ENCODE assay signal across 7 mouse cellular contexts in the genomic region with DNA sequence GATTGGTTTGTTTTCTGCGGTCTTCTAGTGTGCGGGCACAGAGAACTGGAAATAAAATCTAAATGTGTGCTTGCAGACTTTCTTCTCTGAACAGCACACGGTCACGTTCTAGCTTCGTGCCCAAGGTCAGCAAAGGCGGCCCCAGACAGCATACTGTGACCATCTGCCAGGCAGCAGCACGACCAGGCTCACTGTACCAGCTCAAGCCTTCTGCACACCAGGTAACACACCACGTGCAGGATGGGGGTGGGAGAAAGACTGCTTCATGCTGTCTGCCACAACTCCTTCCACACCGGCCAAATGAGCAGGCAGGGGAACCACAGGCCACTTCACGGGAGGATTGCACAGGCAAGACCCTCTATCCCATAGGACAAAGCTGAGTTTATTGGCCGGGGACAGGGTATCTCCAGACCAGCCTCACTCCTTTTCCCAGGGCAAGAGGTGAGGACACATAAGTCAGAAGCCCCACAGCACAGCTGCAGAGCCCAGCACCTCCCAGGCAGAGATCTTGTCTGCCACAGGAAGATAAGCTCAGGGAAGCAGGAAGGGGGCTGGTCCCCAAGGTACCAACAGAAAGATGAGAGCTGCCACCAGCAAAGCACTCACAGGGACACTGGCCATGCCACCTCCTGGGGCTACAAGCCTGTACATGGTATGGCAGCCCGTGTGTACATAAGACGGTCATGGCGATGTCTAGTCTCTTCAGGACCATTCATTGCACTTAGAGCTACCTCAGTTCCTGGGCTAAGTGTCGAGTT. TPM values are rescaled to one million over a fixed set of nuclear protein-coding genes. Genes with fewer than 3 reads are reported as not detected.
A peak's percentile ranks its signal among the peaks of the same experiment; 100 is the strongest.
DNase-seq lines count a peak whose midpoint lies in the region; ATAC-seq and TF ChIP-seq lines count a peak whose summit lies in the region.

No protein-coding gene starts in this region.

- 71% methylated on average over 15 of the region's 15 CpGs for WGBS in liver, embryonic 14.5 days (ENCODE audit: insufficient replicate concordance)

- TF ChIP-seq CTCF in left cerebral cortex, adult 2 months (IDR thresholded peaks at IDR 0.05): no peak
- TF ChIP-seq CTCF in MEL (IDR thresholded peaks at IDR 0.05 in 2 of 3, conservative IDR thresholded peaks at IDR 0.05 in 1 of 3; ENCODE audit: control insufficient read depth in 1 of 3, insufficient read depth in 1 of 3, low read depth in 2 of 3, low read length in 3 of 3, poor library complexity in 1 of 3, severe bottlenecking in 1 of 3): no peak
- no peak for TF ChIP-seq CTCF in liver, embryonic 14.5 days (IDR thresholded peaks at IDR 0.05; ENCODE audit: low read depth)

- H3K9ac ChIP-seq in MEL (ENCODE audit: control insufficient read depth, low read depth, low read length, poor library complexity, severe bottlenecking): no peak overlapping the region
- peak overlapping the region; percentile 18; the same call in 1 of the 2 replicates for H3K9ac ChIP-seq in liver, embryonic 14.5 days (replicated peaks)

- H3K4me3 ChIP-seq in left cerebral cortex, adult 2 months: no peak overlapping the region
- H3K4me3 ChIP-seq in MEL (ENCODE audit: control insufficient read depth in 1 of 2, insufficient read depth in 1 of 2, low read depth in 2 of 2, low read length in 2 of 2): no peak overlapping the region
- H3K4me3 ChIP-seq in liver, embryonic 14.5 days (ENCODE audit: insufficient read depth in 1 of 2, low read depth in 2 of 2, low read length in 2 of 2): no peak overlapping the region

- peaks cover 0 to 16% of the 10 kb centered on the region in 2 experiments; a peak in 2 of 4 replicates for H3K4me1 ChIP-seq in MEL (ENCODE audit: control insufficient read depth in 1 of 2, insufficient read depth in 2 of 2, low read length in 2 of 2)
- H3K4me1 ChIP-seq in liver, embryonic 14.5 days (replicated peaks; ENCODE audit: control insufficient read depth in 2 of 2, insufficient read depth in 2 of 2, low read length in 1 of 2): peaks cover 9 to 18% of the 10 kb centered on the region in 2 experiments

- TF ChIP-seq EP300 in MEL (IDR thresholded peaks at IDR 0.05; ENCODE audit: low read depth in 1 of 2, low read length in 2 of 2): no peak
- TF ChIP-seq EP300 in liver, embryonic 14.5 days (IDR thresholded peaks at IDR 0.05; ENCODE audit: low read depth): no peak

- peak; percentile 9; the same call in 1 of the 2 replicates for ATAC-seq in liver, embryonic 14.5 days (ENCODE audit: insufficient read depth)
- no peak for ATAC-seq in granulocyte monocyte progenitor cell, adult 5-6 weeks (replicated peaks; ENCODE audit: poor library complexity, severe bottlenecking)

- intact Hi-C loops in left cerebral cortex, adult 2 months (cut with DNase I): no loop called here
- intact Hi-C loops in left cerebral cortex, postnatal 10 days (cut with DNase I): loop anchor here (5.0 kb wide), 1 partner anchor 228 kb away; no protein-coding TSS in a partner anchor

- peak overlapping the region; percentile 15; the same call in 1 of the 2 replicates for H3K4me2 ChIP-seq in liver, embryonic 14.5 days (ENCODE audit: low read depth)

- no peaks in the 10 kb centered on the region for H3K9me3 ChIP-seq in MEL (replicated peaks; ENCODE audit: insufficient read depth, low read length)
- H3K9me3 ChIP-seq in liver, embryonic 14.5 days (ENCODE audit: control insufficient read depth, low read length): no peaks in the 10 kb centered on the region

- H3K36me3 ChIP-seq in MEL (ENCODE audit: control insufficient read depth in 1 of 2, insufficient read depth in 2 of 2, low read length in 2 of 2): peaks cover 3 to 9% of the 10 kb centered on the region in 2 experiments
- peaks cover 15% of the 10 kb centered on the region for H3K36me3 ChIP-seq in liver, embryonic 14.5 days (replicated peaks; ENCODE audit: control insufficient read depth, insufficient read depth, low read depth)

- no peak for TF ChIP-seq RAD21 in MEL (IDR thresholded peaks at IDR 0.05; ENCODE audit: low read depth, low read length)

- peak overlapping the region; percentile 47; the same call in 1 of the 2 replicates for H3K27ac ChIP-seq in left cerebral cortex, adult 2 months
- no peak overlapping the region for H3K27ac ChIP-seq in MEL (ENCODE audit: control insufficient read depth, low read depth, low read length)
- H3K27ac ChIP-seq in liver, embryonic 14.5 days: no peak overlapping the region; the same call in 1 of the 2 replicates

- H3K27me3 ChIP-seq in MEL (ENCODE audit: control insufficient read depth in 1 of 2, insufficient read depth in 2 of 2, low read length in 2 of 2): no peaks in the 10 kb centered on the region
- H3K27me3 ChIP-seq in liver, embryonic 14.5 days (ENCODE audit: control insufficient read depth, insufficient read depth, low read length): no peaks in the 10 kb centered on the region

- DNase-seq in left cerebral cortex, adult 2 months (ENCODE audit: extremely low spot score in 1 of 2, low spot score in 2 of 2): no peak
- DNase-seq in left cerebral cortex, postnatal 10 days (ENCODE audit: extremely low spot score in 1 of 2, low spot score in 2 of 2): no peak
- no peak for DNase-seq in MEL (ENCODE audit: low read depth, low spot score)
- DNase-seq in cerebellum, adult 9-11 months: peak; percentile 89
- no peak for DNase-seq in liver, embryonic 14.5 days (ENCODE audit: low read depth in 3 of 3, low spot score in 3 of 3)
- no peak for DNase-seq in yolk sac, embryonic 10.5 days (ENCODE audit: low spot score)

- peaks cover 16% of the 10 kb centered on the region for H3K79me2 ChIP-seq in MEL (ENCODE audit: control insufficient read depth, insufficient read depth, low read length, poor library complexity)

- no peak for TF ChIP-seq POLR2A in MEL (IDR thresholded peaks at IDR 0.05; ENCODE audit: control insufficient read depth in 1 of 2, insufficient read depth in 1 of 2, low read depth in 1 of 2, low read length in 2 of 2, poor library complexity in 1 of 2)

TF ChIP-seq in MEL, 35 proteins besides CTCF, POLR2A, EP300 and RAD21:
- TF ChIP-seq ZMIZ1 (IDR thresholded peaks at IDR 0.05; ENCODE audit: low read depth, low read length): no peak
- 0 out of 2 replicates have a peak, but pooled peaks have one; percentile 5 for TF ChIP-seq GATA1 (IDR thresholded peaks at IDR 0.05; ENCODE audit: low read depth, low read length)
TF ChIP-seq in MEL: peak in this region for 1.

RNA-seq across cellular contexts. Expression of gene Fam207a, which starts 5.2 kb away (rescaled TPM):
- 10 to 100 TPM; 32.6 to 35.7 TPM for total RNA-seq in left cerebral cortex, adult 2 months (2021)
- 10 to 100 TPM; 31.2 to 32.0 TPM for total RNA-seq in left cerebral cortex, postnatal 10 days (2021)
- total RNA-seq in MEL (2012; rRNA removed): 54.9 and 70.6 TPM in 2 replicates
- polyA plus RNA-seq in MEL (2012; ENCODE audit: insufficient read depth in 1 of 2, insufficient read length in 2 of 2, low read depth in 1 of 2, low replicate concordance in 2 of 2, missing spikeins in 1 of 2): 10 to 100 TPM in 1 of 2 experiments, not detected in 1; 74.0 TPM
- polyA plus RNA-seq in liver, embryonic 14.5 days (2012; rRNA removed): 9.6 and 13.9 TPM in 2 replicates
- 16.7 and 19.5 TPM in 2 replicates for polyA plus RNA-seq in liver, embryonic 14.5 days (2014; fragmentation: Nextera tagmentation; extraction: Ambion mirVana)
- 14.6 and 14.8 TPM in 2 replicates for total RNA-seq in granulocyte monocyte progenitor cell, adult 5-6 weeks (2014; fragmentation: Nextera tagmentation)
- 23.5 and 43.2 TPM in 2 replicates for total RNA-seq in granulocyte monocyte progenitor cell, adult 5-6 weeks (2017)

RNA-seq across cellular contexts. Expression of gene Itgb2, which starts 19.6 kb away (rescaled TPM):
- 1 to 10 TPM; 3.0 to 3.5 TPM for total RNA-seq in left cerebral cortex, adult 2 months (2021)
- 1 to 10 TPM; 2.0 to 2.4 TPM for total RNA-seq in left cerebral cortex, postnatal 10 days (2021)
- 36.7 and 36.9 TPM in 2 replicates for total RNA-seq in MEL (2012; rRNA removed)
- polyA plus RNA-seq in MEL (2012; ENCODE audit: insufficient read depth in 1 of 2, insufficient read length in 2 of 2, low read depth in 1 of 2, low replicate concordance in 2 of 2, missing spikeins in 1 of 2): 10 to 100 TPM in 1 of 2 experiments, not detected in 1; 45.8 TPM
- 7.1 and 8.7 TPM in 2 replicates for polyA plus RNA-seq in liver, embryonic 14.5 days (2012; rRNA removed)
- 9.2 and 11.1 TPM in 2 replicates for polyA plus RNA-seq in liver, embryonic 14.5 days (2014; fragmentation: Nextera tagmentation; extraction: Ambion mirVana)
- 17.1 and 28.9 TPM in 2 replicates for total RNA-seq in granulocyte monocyte progenitor cell, adult 5-6 weeks (2014; fragmentation: Nextera tagmentation)
- 32.0 and 36.6 TPM in 2 replicates for total RNA-seq in granulocyte monocyte progenitor cell, adult 5-6 weeks (2017)
